Mouse (Mus musculus) B cell, adult 67 days (primary cell): ENCODE data around the gene Rnf138rt1. TPM values are rescaled to one million over a fixed set of nuclear protein-coding genes. Genes with fewer than 3 reads are reported as not detected.

Source experiments
- total RNA-seq, 2 experiments: library from RNA; stranded (reverse); gene quantifications; 4 replicates each; pipeline ENCODE4 v1.2.4; 2023

Gene Rnf138rt1
- under 1 TPM in 1 of 2 experiments, not detected in 1; 0.47 TPM for total RNA-seq

GRCm38 (mm10) chrX:163760617-163761434 lies at the start of gene Rnf138rt1:
Gene Rnf138rt1 (minus strand): TSS chrX:163761329.

Other genes starting within 250 kb of the Rnf138rt1 start
- gene Grpr, start 211.7 kb downstream of the Rnf138rt1 start, total RNA-seq, result not detected
- 10 to 100 TPM; 20.6 to 33.3 TPM for gene Ap1s2, start 147.7 kb upstream of the Rnf138rt1 start, total RNA-seq
- gene Zrsr2, start 197.3 kb upstream of the Rnf138rt1 start, total RNA-seq, result 10 to 100 TPM; 70.2 to 70.8 TPM